Mouse (Mus musculus) spleen, postnatal 14 days (tissue): Measurements from ENCODE around the gene Gm1113.
A peak's percentile ranks its signal among the peaks of the same experiment; 100 is the strongest.

Experiments
- DNase-seq, 2 experiments: peaks; one replicate each; pipeline ENCODE4 v3.0.0; 2021 to 2022; ENCODE audit warnings: low spot score in 2 of 2

The Gm1113 gene

DNA sequence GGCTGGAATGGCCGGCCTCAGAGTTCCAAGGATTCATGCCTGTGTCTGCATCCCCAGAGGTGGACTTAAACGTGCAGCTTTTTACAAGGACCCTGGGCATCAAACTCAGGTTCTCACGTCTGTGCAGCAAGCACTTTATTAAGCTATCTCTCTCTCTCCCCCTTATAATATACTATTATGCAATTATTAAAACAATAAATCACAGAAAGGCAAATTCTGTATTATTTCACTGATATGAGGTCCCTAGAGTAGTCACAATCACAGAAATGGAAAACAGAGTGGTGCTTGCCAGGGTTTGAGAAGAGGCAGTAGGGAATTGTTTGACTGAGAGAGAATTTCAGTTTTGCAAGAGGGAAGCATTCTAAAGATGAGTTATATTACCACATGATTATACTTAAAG lies 11.1 kb upstream of the Gm1113 start:
- DNase-seq, result no peak

DNA sequence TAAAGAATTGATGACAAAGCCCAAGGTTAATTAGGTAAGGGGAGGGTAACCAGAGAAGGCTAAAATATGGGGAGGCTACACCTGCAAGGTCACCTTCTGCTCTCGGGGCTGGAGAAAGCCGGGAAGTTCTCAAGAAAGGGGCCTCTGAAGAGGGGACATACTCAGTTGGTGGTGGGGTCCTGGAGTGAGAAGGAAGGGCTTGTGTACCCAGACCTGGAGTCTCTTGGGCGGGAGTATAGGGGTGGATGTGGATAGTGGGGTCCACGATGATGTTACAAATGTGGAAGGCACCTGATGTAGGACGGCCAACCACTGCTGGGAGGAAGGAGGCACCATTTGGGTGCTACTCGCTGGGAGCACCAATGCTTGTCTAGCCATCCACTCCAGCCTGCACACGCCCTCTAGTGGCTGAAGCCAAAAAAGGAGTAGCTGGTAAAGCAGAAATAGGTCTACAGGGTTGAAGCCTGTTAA lies 5.9 kb upstream of the Gm1113 start:
- peak in 1 of 2 experiments; percentile 41 for DNase-seq

- DNase-seq, result no peak
These were observed 5.5 kb upstream of the Gm1113 start for GRCm38 (mm10) chr9:35523541-35523940.

GRCm38 (mm10) chr9:35522821-35523515 lies 4.9 kb upstream of the Gm1113 start:
- no peak for DNase-seq

DNA sequence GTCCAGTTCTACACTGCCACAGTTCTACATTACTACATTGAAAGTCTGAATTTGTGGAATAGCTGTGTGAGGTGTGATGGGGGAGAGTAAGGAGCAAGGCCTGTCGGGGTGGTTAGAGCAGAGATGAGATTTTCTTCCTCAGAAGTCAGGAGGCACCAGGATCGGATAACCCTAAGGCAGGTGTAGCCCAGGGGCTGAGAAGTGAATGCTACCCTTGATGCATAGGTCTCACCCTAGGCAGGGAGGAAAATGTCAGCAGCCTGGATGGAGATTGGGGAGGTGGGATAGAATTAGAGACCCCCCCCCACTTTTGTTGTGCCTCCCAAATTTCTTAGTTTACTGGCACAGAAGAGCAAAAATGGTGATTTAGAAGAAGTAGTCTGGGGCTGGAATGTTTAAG lies 4.2 kb upstream of the Gm1113 start:
- DNase-seq, result no peak

DNA sequence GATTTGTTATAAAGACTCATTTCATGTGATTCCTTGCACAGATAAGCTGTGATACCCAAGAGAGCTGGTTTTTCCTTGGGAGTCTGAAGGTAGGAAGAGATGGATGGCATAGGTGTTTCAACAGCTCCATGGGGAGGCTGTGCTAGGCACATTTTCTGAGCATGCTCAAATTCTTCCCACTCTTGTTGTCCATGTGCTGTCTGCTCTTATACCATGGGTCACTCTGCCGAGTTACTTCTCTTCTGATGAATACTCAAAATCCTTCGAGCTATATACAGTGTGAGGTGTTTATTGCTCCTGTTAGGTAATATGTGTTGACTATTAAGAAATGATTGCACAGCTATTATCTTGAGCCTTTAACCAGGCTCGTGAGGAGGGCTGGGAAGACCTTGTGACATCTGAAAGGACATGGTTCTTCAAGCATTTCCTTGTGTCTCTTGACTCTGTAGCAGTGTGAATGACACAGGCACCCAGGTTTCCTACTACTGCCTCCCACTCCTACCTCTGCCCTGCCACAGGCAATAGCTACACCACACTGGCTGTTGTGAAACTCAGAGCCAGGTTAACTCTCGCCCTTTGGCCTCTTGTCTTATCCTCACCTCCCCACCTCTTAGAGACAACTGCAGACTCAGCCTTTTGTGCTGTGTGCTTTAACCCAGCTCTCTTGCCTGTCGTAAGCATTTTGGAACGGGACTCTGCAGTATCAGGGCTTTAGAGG lies 2.7 kb upstream of the Gm1113 start:
- no peak for DNase-seq

GRCm38 (mm10) chr9:35516711-35517110 lies 1.4 kb downstream of the Gm1113 start:
- DNase-seq, result no peak

GRCm38 (mm10) chr9:35516182-35516581 lies 1.9 kb downstream of the Gm1113 start:
- DNase-seq, result no peak

- no peak for DNase-seq
These were observed 4.2 kb downstream of the Gm1113 start for GRCm38 (mm10) chr9:35513900-35514299.

- DNase-seq, result no peak
These were observed 9.8 kb downstream of the Gm1113 start for GRCm38 (mm10) chr9:35508234-35508633.

DNA sequence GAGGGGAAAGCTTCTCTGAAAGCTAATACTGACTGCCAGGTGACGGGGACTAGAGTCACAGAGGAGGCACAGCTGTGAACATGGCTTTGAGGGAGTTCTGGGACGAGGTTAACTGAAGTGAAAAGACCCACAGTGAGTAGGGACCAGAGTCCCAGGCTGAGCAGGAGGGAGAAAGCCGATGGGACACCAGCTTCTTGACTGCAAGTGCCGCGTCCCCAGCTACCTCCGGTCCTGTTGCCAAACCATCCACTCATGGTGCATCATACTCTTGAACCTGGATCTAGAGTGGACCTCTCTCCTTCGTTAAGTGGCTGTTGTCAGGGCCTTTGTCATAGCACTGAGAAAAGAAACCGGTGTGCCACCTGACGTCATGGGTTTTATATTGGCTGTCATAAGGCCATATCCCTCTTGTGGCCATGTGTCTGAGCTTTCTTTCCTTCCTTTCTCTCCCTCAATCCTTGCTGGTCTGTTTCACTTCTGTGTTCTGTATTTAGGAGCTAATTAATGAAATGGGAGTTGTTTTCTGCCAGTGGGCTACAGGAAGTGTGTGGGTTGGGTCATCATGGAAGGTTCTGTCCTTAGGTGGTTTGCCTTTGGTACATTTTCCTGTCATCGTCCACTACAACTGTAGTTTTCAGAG lies 15.6 kb downstream of the Gm1113 start:
- DNase-seq, result no peak

DNA sequence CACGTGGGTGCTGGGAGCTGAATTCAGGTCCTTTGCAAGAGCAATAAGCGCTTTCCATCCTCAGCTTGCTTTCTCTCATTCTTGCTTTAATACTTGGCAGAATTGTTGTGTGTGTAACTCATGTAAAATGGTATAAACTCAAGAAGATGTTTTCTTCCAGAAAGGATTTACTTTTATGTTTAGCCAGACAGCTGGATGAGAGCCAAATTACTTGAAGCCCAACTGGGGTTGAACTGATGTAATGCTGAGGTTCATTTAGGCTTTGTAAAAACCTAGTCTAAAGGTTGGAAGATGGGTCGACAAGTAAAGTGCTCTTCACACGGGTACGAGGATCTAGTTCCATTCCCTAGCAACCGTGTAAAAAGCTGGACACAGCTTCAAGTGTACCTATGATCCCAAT lies 18.1 kb downstream of the Gm1113 start:
- no peak for DNase-seq

DNA sequence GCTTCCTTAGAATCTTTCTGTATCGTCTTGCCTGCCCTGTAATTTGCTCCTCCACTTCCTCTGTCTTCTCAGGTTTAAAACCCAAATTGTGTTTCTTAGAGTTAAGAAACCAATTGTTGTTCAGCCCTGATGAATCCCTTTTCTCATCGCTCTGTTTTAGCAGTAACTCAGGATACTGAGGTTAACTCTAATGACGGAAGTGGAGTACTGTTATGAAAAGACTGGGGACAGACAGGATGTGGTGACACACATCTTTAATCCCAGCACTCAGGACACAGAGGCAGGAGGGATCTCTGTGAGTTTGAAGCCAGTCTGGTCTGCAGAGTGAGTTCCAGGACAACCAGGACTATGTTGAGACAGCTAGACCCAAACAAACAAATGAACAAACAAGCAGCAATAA lies 22.6 kb downstream of the Gm1113 start:
- DNase-seq, result no peak

DNA sequence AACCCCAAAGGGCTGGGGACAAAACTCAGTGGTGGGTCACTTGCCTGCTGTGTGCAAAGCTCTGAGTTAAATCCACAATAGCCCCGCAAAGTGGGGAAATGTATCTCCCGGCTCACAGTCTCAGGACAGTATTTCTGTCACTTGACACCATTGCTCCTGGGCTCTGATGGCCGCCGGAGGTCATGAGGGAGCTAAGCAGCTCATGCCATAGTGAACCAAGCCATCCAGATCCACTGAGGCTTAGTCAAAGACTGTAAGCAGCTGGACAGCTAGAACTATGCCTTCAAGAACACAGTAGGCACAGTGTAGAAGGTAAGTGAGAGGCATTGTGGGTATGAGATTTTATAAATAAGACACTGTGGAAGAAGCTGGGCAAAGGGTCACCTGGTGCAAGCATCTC lies 23.1 kb downstream of the Gm1113 start:
- DNase-seq, result no peak

DNA sequence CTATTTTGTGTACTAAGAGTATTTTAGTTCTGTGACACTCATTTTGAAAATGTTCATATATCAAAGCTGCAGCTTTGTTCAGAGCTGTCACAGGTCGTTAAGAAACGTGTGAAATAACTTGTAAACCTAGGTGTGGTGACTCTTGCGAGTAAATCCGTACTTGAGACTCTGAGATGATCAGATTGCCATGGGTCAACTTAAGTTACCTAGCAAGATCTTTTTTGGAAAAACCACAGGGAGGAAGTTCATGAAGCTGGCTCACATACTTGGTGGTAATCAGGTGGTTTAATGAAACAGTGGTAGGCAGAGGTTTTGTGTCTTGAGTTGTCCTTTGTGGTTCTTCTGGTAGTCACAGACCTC lies 24.4 kb downstream of the Gm1113 start:
- no peak for DNase-seq

DNA sequence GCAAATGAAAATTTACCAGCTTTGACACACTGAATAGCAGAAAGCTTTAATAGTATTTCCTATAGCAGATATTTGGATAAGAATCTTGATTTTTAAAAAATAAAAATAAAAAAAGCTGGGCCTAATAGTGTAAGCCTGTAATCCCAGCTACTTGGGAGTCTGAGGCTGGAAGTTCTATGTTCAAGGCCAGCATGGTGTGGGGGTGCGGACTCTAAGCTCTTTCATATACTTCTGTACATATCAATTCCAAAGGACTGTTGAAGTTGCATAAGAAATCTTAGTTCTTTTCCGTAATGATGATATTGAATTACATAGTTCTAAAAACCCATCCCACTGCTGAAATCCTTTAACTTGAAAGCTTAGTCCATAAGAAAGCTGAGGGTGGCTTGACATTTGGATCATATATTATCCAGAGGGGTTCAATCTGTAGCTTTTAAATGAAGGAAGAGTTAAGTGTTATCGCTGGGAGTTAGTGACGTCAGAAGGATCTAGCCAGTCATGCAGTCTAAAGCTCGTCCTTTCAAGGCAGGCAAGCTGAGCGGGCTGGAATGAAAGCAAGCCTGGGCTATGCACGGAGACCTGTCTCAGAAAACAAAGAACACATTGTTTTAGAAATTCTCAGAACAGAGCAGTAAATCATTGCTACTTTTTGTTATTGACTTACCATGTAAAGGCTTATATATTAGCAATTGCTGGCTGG lies 24.9 kb downstream of the Gm1113 start:
- DNase-seq, result no peak

DNA sequence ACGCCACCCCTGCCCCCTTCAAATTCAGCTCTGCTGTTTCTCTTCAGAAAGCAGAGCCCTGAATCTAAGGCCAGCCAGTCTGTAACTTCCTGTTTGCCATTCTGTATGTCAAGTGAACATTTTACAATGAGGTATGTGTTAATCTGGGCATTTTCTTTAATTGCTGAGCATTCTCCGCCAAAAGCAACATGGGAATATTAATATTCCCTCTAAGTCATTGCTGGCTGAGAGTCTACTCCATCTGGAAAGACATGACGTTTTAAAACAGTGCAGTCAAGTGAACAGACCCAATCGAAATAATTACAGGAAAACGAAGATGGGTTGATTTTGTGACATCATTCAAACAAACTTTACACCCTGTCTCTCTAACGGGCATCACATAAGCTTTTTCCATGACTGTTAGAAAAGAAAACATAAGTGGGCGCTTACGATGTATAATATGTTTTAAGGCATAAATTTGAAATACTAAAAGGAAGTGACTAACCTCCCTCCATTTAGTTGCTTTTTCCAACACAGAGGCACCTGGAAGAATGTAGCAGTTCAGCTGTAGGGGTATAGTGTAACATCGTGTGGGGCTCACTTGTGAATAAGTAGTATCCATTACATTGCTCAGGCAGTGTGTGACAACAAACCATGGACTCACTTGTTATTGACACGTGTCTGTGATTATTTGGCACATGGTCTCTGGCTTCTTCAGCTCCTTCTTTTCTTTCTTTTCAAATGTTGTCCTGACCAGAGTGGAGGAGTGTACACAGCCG lies 26.8 kb downstream of the Gm1113 start:
- DNase-seq, result no peak

DNA sequence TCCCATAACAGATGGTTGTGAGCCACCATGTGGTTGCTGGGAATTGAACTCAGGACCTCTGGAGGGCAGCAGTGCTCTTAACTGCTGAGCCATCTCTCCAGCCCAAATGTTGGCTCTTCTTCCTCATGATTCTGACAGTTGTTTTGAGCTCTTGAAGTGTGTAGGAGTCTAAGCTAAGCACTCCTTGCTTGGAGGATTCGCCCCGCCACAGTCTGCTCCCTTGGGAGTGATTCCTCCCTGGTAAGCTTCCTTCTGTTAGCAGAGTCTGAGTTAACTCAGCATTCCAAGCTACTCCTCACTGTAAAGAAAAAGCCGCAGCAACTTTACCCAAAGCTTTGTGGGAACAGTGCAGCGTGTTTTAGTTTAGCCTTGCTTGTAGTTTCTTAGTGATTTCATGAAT lies 29.6 kb downstream of the Gm1113 start:
- no peak for DNase-seq

DNA sequence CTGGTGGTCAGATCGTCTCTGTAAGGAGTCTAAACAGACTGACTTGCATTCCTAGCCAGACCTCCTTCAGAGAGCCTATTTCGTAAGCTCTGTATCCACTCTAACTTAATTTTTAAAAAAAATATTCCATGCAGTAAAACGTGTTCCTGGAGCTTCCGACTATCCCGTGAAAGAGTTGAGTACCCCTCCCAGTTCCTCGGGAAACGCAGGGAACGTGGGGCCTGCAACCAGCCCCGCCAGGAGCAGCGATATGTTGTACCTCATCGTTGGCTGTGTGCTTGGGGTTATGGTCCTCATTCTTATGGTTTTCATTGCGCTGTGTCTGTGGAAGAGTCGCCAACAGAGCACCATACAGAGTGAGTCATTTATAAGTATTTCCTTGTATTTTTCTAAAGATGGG lies 31.5 kb downstream of the Gm1113 start:
- no peak for DNase-seq

DNA sequence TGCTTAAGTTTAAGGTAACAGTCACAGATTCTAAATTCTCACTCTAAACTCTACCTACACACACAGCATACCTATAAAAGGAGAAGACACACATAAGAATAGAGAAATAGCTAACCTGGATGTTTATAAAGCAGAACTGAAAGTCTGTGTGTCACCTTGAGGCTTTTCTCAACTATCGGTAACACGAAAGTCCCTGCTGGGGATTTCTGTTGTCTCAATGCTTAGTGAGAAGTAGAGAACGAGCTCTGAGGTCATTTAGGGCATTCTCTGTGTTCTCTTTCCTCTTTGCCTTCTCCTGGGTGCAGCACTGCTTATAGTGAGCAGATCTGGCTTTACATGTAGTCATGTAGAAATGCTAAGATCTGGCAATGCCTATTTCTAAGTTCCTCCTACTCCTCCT lies 34.1 kb downstream of the Gm1113 start:
- DNase-seq, result no peak

- no peak for DNase-seq
These were observed 35.8 kb downstream of the Gm1113 start for GRCm38 (mm10) chr9:35482014-35482898.
